Mouse (Mus musculus) heart, adult 2 months (tissue): ENCODE measurements at regions not wholly inside any gene's neighbourhood (a gene's known extent, or its start where the extent isn't known, plus 50 kb on each side); places are given as distances from the start of the nearest gene placed in this dataset.

Source experiments
- EP300 ChIP-seq: fragments of 200-500 bp; IDR thresholded peaks from 2 replicates; pipeline ENCODE4 v1.6.1; 2011; ENCODE audit warnings: low read depth, low read length, control low read depth; ENCODE audit not compliant: insufficient read depth
- POLR2A ChIP-seq: fragments of 200-500 bp; IDR thresholded peaks from 2 replicates; pipeline ENCODE4 v1.6.1; 2011; ENCODE audit warnings: mild to moderate bottlenecking, low read depth, low read length, control low read depth; ENCODE audit not compliant: insufficient read depth

DNA sequence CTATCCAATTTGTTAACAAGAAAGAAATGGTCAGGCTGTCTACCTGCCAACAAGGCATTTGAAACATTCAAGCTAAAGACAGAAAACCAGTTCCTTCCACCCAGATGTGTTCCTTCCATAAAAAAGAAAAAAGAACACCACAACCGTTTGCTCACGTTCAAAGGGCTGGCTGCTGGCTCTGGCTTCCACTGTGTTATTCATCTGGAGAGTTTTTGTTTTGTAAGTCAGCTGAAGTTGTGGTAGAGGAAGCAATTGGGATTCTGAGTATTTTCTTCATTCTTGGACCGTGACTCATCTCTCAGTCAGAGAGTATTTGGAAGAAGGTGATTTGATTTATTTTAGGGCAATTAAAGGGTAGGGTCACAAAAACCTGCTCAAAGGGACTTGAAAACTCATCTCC lies 203.2 kb upstream of the Klf4 start:
- TF ChIP-seq POLR2A (no peak), EP300 (no peak)
